Mouse (Mus musculus): ENCODE data around the gene Hist1h3b. TPM values are rescaled to one million over a fixed set of nuclear protein-coding genes. Genes with fewer than 3 reads are reported as not detected.
"Not testable (repeated sequence)": the region's sequence is repeated elsewhere in the genome, so short reads cannot be mapped to it uniquely, and the experiment has no call there.

The Hist1h3b gene
- polyA plus RNA-seq, 1 experiment from 2014 or later: 12.0 TPM

DNA sequence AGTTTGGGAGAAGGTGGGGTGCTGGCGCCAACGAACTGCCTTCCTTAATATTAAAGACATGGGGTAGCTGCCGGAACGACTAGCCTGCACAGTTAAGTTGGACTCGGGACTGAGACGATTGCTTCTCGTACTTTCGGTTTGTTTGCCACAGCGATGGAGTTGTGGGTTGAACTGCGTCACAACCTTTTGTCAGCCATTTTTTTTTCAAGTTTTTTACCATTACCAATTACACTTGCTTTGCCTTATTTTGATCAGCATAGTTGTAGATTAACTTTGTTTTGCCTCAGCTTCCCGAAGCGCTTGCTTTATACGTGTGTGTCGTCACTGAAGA, 12.2 kb upstream of the Hist1h3b start:
- Histone ChIP-seq H3K9ac (peak overlapping the region; percentile 96), H3K27me3 (no peaks in the 10 kb centered on the region), H3K9me3 (no peaks in the 10 kb centered on the region), H3K4me2 (peak overlapping the region; percentile 95), H3K27ac (peak overlapping the region; percentile 100), H3K4me1 (peaks cover 14% of the 10 kb centered on the region; the same call in 1 of the 2 replicates), H3K4me3 (peak overlapping the region; percentile 64), H3K36me3 (no peaks in the 10 kb centered on the region)
- no peak; the same call in 1 of the 2 replicates for ATAC-seq (ENCODE audit: borderline replicate concordance, extremely low read depth, low FRiP score, low TSS enrichment)
- under 1% methylated on average over 14 of the region's 14 CpGs for WGBS

DNA sequence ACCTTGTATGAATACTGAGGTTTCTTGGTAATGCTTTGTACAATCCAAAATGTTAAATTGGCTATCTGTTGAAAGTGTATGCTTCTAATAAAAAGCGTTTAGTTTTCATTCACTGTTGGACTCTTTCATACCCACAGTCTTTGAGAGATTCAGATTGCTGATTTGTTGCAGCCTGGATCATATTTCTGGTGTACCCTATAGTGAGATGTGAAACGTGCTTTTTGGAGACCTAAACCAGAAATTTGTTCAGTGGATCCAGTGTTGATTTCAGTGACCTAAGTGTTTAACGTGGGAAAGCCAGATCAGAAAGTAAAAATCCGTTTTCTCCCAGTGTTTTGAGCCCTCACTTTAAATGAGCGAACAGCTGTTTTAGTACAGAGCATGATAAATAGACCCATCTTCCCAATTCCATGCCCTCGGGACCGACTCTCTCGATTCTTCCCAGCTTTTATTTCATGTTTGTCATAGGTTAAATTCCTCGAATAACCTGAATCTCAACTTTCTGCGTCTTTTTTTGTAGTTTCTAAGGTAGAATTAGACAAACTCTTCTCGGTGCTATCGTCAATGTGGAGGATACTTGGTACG, 11.7 kb upstream of the Hist1h3b start:
- no peaks in the 10 kb centered on the region for H3K27me3 ChIP-seq
- H3K9me3 ChIP-seq: no peaks in the 10 kb centered on the region
- H3K4me2 ChIP-seq: peak overlapping the region; percentile 95
- ATAC-seq (ENCODE audit: borderline replicate concordance, extremely low read depth, low FRiP score, low TSS enrichment): no peak
- H3K27ac ChIP-seq: peak overlapping the region; percentile 100
- no peaks in the 10 kb centered on the region for H3K36me3 ChIP-seq
- WGBS: 15% methylated on average over 13 of the region's 13 CpGs
- peak overlapping the region; percentile 96 for H3K9ac ChIP-seq
- H3K4me3 ChIP-seq: peak overlapping the region; percentile 64
- H3K4me1 ChIP-seq: peaks cover 14% of the 10 kb centered on the region; the same call in 1 of the 2 replicates

GRCm38 (mm10) chr13:23740910-23741309, 11.2 kb upstream of the Hist1h3b start:
- no peak overlapping the region for H3K9ac ChIP-seq
- H3K9me3 ChIP-seq: no peaks in the 10 kb centered on the region
- H3K36me3 ChIP-seq: no peaks in the 10 kb centered on the region
- peak overlapping the region; percentile 100 for H3K27ac ChIP-seq
- WGBS: 41% methylated on average over 5 of the region's 5 CpGs
- H3K4me1 ChIP-seq: peaks cover 14% of the 10 kb centered on the region; the same call in 1 of the 2 replicates
- peak overlapping the region; percentile 64 for H3K4me3 ChIP-seq
- ATAC-seq (ENCODE audit: borderline replicate concordance, extremely low read depth, low FRiP score, low TSS enrichment): no peak
- no peaks in the 10 kb centered on the region for H3K27me3 ChIP-seq
- H3K4me2 ChIP-seq: peak overlapping the region; percentile 95

GRCm38 (mm10) chr13:23742007-23742406, 10.1 kb upstream of the Hist1h3b start:
- Histone ChIP-seq H3K27me3 (no peaks in the 10 kb centered on the region), H3K27ac (no peak overlapping the region), H3K9ac (no peak overlapping the region), H3K4me1 (peaks cover 14% of the 10 kb centered on the region; the same call in 1 of the 2 replicates), H3K4me2 (no peak overlapping the region), H3K9me3 (no peaks in the 10 kb centered on the region), H3K36me3 (no peaks in the 10 kb centered on the region), H3K4me3 (no peak overlapping the region)
- no peak for ATAC-seq (ENCODE audit: borderline replicate concordance, extremely low read depth, low FRiP score, low TSS enrichment)

DNA sequence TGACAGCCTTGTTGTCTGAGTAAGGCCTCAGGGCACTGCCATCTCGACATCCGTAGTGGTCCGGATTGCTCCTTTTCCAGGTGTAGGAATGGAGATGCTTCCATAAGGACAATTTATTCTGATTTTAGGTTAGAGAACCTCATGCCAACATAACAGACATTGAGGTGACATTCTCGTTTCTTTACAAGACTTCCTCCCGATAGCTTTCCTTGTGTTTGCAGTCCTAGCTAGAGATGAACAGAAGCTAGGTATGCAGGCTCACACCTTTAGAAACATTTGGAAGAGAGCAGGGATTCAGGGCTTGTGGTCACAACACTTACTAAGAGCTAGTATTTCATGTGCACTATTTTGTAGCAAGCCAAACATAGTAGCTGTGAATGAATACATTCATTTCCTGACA, 8.9 kb upstream of the Hist1h3b start:
- no peak overlapping the region for H3K9ac ChIP-seq
- H3K4me1 ChIP-seq: peaks cover 25% of the 10 kb centered on the region
- no peak overlapping the region for H3K4me3 ChIP-seq
- H3K27ac ChIP-seq: no peak overlapping the region
- no peak overlapping the region for H3K4me2 ChIP-seq
- ATAC-seq (ENCODE audit: borderline replicate concordance, extremely low read depth, low FRiP score, low TSS enrichment): no peak
- H3K9me3 ChIP-seq: no peaks in the 10 kb centered on the region
- no peaks in the 10 kb centered on the region for H3K36me3 ChIP-seq
- no peaks in the 10 kb centered on the region for H3K27me3 ChIP-seq
- WGBS: 82% methylated on average over 5 of the region's 5 CpGs

GRCm38 (mm10) chr13:23743963-23744362, 8.1 kb upstream of the Hist1h3b start:
- Histone ChIP-seq H3K4me3 (peak overlapping the region; percentile 36), H3K27ac (peak overlapping the region; percentile 98), H3K4me1 (peaks cover 30% of the 10 kb centered on the region), H3K9ac (0 out of 2 replicates have a peak overlapping the region, but pooled peaks have one; percentile 55), H3K36me3 (no peaks in the 10 kb centered on the region), H3K4me2 (peak overlapping the region; percentile 63), H3K27me3 (no peaks in the 10 kb centered on the region), H3K9me3 (no peaks in the 10 kb centered on the region)
- WGBS: 25% methylated on average over 4 of the region's 4 CpGs
- no peak for ATAC-seq (ENCODE audit: borderline replicate concordance, extremely low read depth, low FRiP score, low TSS enrichment)

DNA sequence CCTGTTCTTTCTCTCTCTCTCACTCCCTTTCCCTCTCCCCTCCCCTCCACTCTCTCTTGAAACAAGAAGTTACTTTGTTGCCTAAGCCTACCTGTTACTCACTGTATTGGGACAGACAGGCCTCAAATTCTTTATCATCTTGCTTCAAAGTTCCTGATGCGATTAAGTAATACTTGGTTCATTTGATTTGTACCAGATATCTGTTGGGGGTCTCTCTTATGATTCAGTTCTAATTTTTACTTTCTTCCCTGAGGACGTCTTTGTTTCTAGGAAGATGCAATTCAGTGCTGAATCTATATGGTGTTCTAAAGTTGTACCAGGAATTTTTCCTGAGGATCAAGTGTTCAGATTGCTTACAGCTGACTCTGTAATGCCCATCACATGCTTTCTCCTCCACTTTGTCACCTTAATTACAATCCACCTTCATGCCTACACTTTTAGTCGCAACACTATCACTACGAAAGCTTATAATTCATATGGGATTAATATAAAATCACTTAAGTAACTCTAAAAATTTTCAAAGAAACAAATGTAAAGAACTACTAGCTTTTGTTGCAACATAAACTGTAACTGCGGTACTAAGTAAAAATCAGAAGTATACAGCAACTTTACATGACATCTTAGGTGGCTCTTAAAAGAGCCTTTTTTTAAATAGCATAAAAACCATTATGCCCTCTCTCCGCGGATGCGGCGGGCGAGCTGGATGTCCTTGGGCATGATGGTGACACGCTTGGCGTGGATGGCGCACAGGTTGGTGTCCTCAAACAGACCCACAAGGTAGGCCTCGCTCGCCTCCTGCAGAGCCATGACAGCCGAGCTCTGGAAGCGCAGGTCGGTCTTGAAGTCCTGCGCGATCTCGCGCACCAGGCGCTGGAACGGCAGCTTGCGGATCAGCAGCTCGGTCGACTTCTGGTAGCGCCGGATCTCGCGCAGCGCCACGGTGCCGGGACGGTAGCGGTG, 7.4 kb upstream of the Hist1h3b start:
- Histone ChIP-seq H3K27me3 (no peaks in the 10 kb centered on the region), H3K9ac (peak overlapping the region; percentile 55), H3K27ac (peak overlapping the region; percentile 98), H3K36me3 (no peaks in the 10 kb centered on the region), H3K4me2 (peak overlapping the region; percentile 63), H3K9me3 (no peaks in the 10 kb centered on the region), H3K4me1 (peaks cover 30% of the 10 kb centered on the region), H3K4me3 (peak overlapping the region; percentile 36)
- WGBS: under 1% methylated on average over 15 of the region's 36 CpGs
- no peak for ATAC-seq (ENCODE audit: borderline replicate concordance, extremely low read depth, low FRiP score, low TSS enrichment)

GRCm38 (mm10) chr13:23745381-23746161, 6.5 kb upstream of the Hist1h3b start, which contains the start of gene Hist1h3c:
Hist1h3c (minus strand) TSS chr13:23745602.
- Histone ChIP-seq H3K36me3 (no peaks in the 10 kb centered on the region), H3K4me1 (peaks cover 26% of the 10 kb centered on the region), H3K9me3 (no peaks in the 10 kb centered on the region), H3K27ac (peak within 1 kb of the TSS; percentile 98), H3K27me3 (no peaks in the 10 kb centered on the region), H3K9ac (peak within 1 kb of the TSS; percentile 55), H3K4me3 (peak within 1 kb of the TSS; percentile 36), H3K4me2 (peak within 1 kb of the TSS; percentile 63)
- under 1% methylated on average over 26 of the region's 28 CpGs for WGBS
- ATAC-seq (ENCODE audit: borderline replicate concordance, extremely low read depth, low FRiP score, low TSS enrichment): peak; percentile 69

DNA sequence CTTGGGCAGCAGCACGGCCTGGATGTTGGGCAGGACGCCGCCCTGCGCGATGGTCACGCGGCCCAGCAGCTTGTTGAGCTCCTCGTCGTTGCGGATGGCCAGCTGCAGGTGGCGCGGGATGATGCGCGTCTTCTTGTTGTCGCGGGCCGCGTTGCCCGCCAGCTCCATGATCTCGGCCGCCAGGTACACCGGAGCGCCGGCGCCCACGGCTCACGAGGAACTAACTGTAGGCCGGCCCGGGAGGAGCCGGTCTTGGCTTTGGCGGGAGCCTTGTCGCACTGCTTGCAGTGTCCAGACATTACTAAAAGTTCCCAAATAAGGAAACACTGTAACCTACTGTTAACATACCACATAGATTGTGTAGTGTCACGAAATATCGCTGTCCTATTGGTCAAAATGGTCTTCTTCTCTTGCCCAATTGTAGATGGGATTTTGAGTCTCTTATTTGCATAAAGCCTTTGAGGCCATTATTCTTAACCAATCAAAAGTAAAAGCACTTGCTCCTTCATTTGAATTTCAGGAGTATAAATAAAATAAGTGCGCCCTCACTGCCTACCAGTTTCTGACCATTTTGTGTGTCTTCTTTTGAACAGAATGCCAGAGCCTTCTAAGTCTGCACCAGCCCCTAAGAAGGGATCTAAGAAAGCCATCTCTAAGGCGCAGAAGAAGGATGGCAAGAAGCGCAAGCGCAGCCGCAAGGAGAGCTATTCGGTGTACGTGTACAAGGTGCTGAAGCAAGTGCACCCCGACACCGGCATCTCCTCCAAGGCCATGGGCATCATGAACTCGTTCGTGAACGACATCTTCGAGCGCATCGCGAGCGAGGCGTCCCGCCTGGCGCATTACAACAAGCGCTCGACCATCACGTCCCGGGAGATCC, 5.6 kb upstream of the Hist1h3b start, which contains the start of gene Hist1h2bb:
Gene Hist1h2bb (plus strand): TSS at position 534 of the 880 bp plus-strand sequence.
- Histone ChIP-seq H3K27ac (peak within 1 kb of the TSS; percentile 98), H3K4me3 (peak within 1 kb of the TSS; percentile 36), H3K9ac (peak within 1 kb of the TSS; percentile 59), H3K4me2 (peak within 1 kb of the TSS; percentile 63), H3K4me1 (peaks cover 21% of the 10 kb centered on the region)
- not testable (repeated sequence) for H3K9me3 ChIP-seq, H3K27me3 ChIP-seq, H3K36me3 ChIP-seq
- peak; percentile 93 for ATAC-seq (ENCODE audit: borderline replicate concordance, extremely low read depth, low FRiP score, low TSS enrichment)
- under 1% methylated on average over 36 of the region's 58 CpGs for WGBS

DNA sequence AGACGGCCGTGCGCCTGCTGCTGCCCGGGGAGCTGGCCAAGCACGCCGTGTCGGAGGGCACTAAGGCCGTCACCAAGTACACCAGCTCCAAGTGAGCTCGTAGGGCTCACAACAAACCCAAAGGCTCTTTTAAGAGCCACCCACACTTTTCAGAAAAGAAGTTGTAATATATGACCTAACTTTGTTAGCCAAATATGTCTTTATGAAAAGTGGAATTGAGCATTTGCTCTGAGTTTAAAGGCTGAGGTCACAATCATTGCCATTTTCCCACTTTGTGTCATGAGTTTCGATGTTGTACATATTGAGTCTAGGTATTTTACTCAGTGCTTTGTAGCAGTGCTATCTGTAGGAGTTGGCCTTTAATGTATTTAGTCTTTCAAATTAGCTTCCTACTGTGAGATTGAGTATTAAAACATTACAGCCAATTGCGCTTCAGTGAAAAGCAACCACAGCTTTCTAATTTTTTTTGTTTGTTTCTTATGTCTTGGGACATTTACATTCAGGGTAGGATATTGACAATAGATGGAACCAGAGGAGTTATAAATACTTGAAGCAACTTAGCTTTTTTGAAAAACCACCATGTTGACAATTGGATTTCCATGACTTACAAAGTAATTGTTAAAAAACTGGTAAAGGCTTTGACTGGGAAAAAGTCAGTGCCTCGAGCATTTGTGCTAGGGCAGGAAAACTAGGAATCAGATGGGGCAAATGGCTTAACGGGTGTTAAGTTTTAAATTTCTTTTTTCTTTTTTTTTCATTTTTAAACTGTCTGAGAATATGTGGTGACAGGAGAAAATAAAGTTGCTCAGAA, 4.8 kb upstream of the Hist1h3b start:
- H3K27me3 ChIP-seq: no peaks in the 10 kb centered on the region
- H3K27ac ChIP-seq: peak overlapping the region; percentile 98
- no peaks in the 10 kb centered on the region for H3K9me3 ChIP-seq
- WGBS: 4% methylated on average over 10 of the region's 13 CpGs
- H3K36me3 ChIP-seq: no peaks in the 10 kb centered on the region
- H3K4me2 ChIP-seq: peak overlapping the region; percentile 63
- ATAC-seq (ENCODE audit: borderline replicate concordance, extremely low read depth, low FRiP score, low TSS enrichment): peak; percentile 5; the same call in 1 of the 2 replicates
- peaks cover 21% of the 10 kb centered on the region for H3K4me1 ChIP-seq
- H3K4me3 ChIP-seq: peak overlapping the region; percentile 34
- peak overlapping the region; percentile 59 for H3K9ac ChIP-seq
